Mouse (Mus musculus) small intestine, adult 2 months (tissue): ENCODE measurements around the gene Dzank1. TPM values are rescaled to one million over a fixed set of nuclear protein-coding genes. Genes with fewer than 3 reads are reported as not detected.

Experiments used
- H3K27ac ChIP-seq: fragments of 200-500 bp; 2 replicates; pipeline ENCODE4 v1.5.1; 2012; ENCODE audit warnings: low read depth, low read length, control low read depth, inconsistent platforms; ENCODE audit not compliant: insufficient read depth
- H3K27me3 ChIP-seq: fragments of 200-500 bp; 2 replicates; pipeline ENCODE4 v1.6.1; 2012; ENCODE audit warnings: mild to moderate bottlenecking, moderate library complexity, low read length, inconsistent platforms; ENCODE audit not compliant: control insufficient read depth, insufficient read depth
- H3K36me3 ChIP-seq: fragments of 200-500 bp; 2 replicates; pipeline ENCODE4 v1.6.1; 2012; ENCODE audit warnings: mild to moderate bottlenecking, low read length, control low read depth, inconsistent platforms; ENCODE audit not compliant: control insufficient read depth, insufficient read depth
- H3K4me1 ChIP-seq: fragments of 200-500 bp; 2 replicates; pipeline ENCODE4 v1.6.1; 2012; ENCODE audit warnings: low read length, inconsistent platforms, mixed read lengths; ENCODE audit not compliant: control insufficient read depth, insufficient read depth, insufficient read length
- H3K4me3 ChIP-seq: fragments of 200-500 bp; 2 replicates; pipeline ENCODE4 v1.5.1; 2012; ENCODE audit warnings: low read depth, mild to moderate bottlenecking, control low read depth, inconsistent platforms, low read length, moderate library complexity
- CTCF ChIP-seq: fragments of 200-500 bp; IDR thresholded peaks from 2 replicates; pipeline ENCODE4 v1.5.1; 2012; ENCODE audit warnings: low read depth, mild to moderate bottlenecking, control low read depth, inconsistent platforms, low read length, moderate library complexity, mixed read lengths; ENCODE audit not compliant: insufficient replicate concordance, insufficient read length; ENCODE audit errors: extremely low read depth
- POLR2A ChIP-seq: fragments of 200-500 bp; IDR thresholded peaks from 2 replicates; pipeline ENCODE4 v1.6.1; 2012; ENCODE audit warnings: low read depth, mild to moderate bottlenecking, control low read depth, inconsistent platforms, low read length, moderate library complexity
- WGBS: fragments of 180-500 bp; shearing (Covaris S2); methylation state at CpG from one replicate; pipeline ENCODE4 v1.1.7; 2018; 5-methylcytosine and 5-hydroxymethylcytosine counted together
- polyA plus RNA-seq: library from polyadenylated mRNA; depleted of rRNA; stranded (reverse); fragments of >200 nt; gene quantifications from 2 replicates; pipeline ENCODE4 v1.2.3, GENCODE M21; 2012

The Dzank1 gene
- polyA plus RNA-seq, 1 experiment, result 0.08 TPM

- Histone ChIP-seq H3K27ac (no peak overlapping the region), H3K4me1 (no peaks in the 10 kb centered on the region), H3K4me3 (no peak overlapping the region), H3K36me3 (no peaks in the 10 kb centered on the region), H3K27me3 (no peaks in the 10 kb centered on the region; the same call in 1 of the 2 replicates)
- TF ChIP-seq CTCF, result no peak
- no peak for TF ChIP-seq POLR2A
- 81% methylated on average over 3 of the region's 3 CpGs for WGBS
These were observed 12.6 kb downstream of the Dzank1 start for GRCm38 (mm10) chr2:144514619-144515018.

- H3K27me3 ChIP-seq, result no peaks in the 10 kb centered on the region
- H3K4me1 ChIP-seq, result no peaks in the 10 kb centered on the region
- H3K36me3 ChIP-seq, result no peaks in the 10 kb centered on the region
- WGBS, result 69% methylated on average over 6 of the region's 6 CpGs
- H3K4me3 ChIP-seq, result no peak overlapping the region
- H3K27ac ChIP-seq, result no peak overlapping the region
- TF ChIP-seq POLR2A (no peak), CTCF (no peak)
These were observed 25.1 kb downstream of the Dzank1 start for GRCm38 (mm10) chr2:144502134-144502533.

GRCm38 (mm10) chr2:144489342-144489741 is 37.9 kb downstream of the Dzank1 start:
- Histone ChIP-seq H3K27ac (no peak overlapping the region), H3K4me3 (no peak overlapping the region), H3K36me3 (no peaks in the 10 kb centered on the region), H3K4me1 (no peaks in the 10 kb centered on the region), H3K27me3 (no peaks in the 10 kb centered on the region)
- TF ChIP-seq CTCF, result no peak
- no peak for TF ChIP-seq POLR2A
- WGBS, result 87% methylated on average over 5 of the region's 5 CpGs

- Histone ChIP-seq H3K4me1 (no peaks in the 10 kb centered on the region), H3K27me3 (no peaks in the 10 kb centered on the region), H3K36me3 (no peaks in the 10 kb centered on the region), H3K27ac (no peak overlapping the region), H3K4me3 (no peak overlapping the region)
- TF ChIP-seq CTCF (no peak), POLR2A (no peak)
- WGBS, result 41% methylated on average over 6 of the region's 6 CpGs
These were observed 39.7 kb downstream of the Dzank1 start for GRCm38 (mm10) chr2:144487476-144487875.

- H3K4me3 ChIP-seq, result no peak overlapping the region
- H3K4me1 ChIP-seq, result no peaks in the 10 kb centered on the region
- no peaks in the 10 kb centered on the region for H3K27me3 ChIP-seq
- WGBS, result 83% methylated on average over 7 of the region's 7 CpGs
- no peaks in the 10 kb centered on the region for H3K36me3 ChIP-seq
- H3K27ac ChIP-seq, result no peak overlapping the region
- TF ChIP-seq CTCF, result no peak
- no peak for TF ChIP-seq POLR2A
These were observed 41.8 kb downstream of the Dzank1 start for GRCm38 (mm10) chr2:144485439-144485838.

- Histone ChIP-seq H3K27me3 (no peaks in the 10 kb centered on the region), H3K4me1 (no peaks in the 10 kb centered on the region), H3K36me3 (no peaks in the 10 kb centered on the region), H3K27ac (no peak overlapping the region), H3K4me3 (no peak overlapping the region)
- WGBS, result 37% methylated on average over 1 of the region's 1 CpGs
- no peak for TF ChIP-seq CTCF
- TF ChIP-seq POLR2A, result no peak
These were observed 43.1 kb downstream of the Dzank1 start for GRCm38 (mm10) chr2:144484084-144484483.

- no peaks in the 10 kb centered on the region for H3K36me3 ChIP-seq
- no peaks in the 10 kb centered on the region; the same call in 1 of the 2 replicates for H3K27me3 ChIP-seq
- 77% methylated on average over 2 of the region's 2 CpGs for WGBS
- H3K4me3 ChIP-seq, result no peak overlapping the region
- H3K27ac ChIP-seq, result no peak overlapping the region
- TF ChIP-seq POLR2A (no peak), CTCF (no peak)
- no peaks in the 10 kb centered on the region for H3K4me1 ChIP-seq
These were observed 47.8 kb downstream of the Dzank1 start for GRCm38 (mm10) chr2:144479421-144479820.
